Mouse (Mus musculus): ENCODE measurements around the gene Hint2.

GRCm38 (mm10) chr4:43679416-43680043, 23.3 kb upstream of the Hint2 start:
- TF ChIP-seq CTCF (conservative IDR thresholded peaks at IDR 0.05; ENCODE audit: low read length) (no peak), POU5F1 (IDR thresholded peaks at IDR 0.05; ENCODE audit: borderline replicate concordance, low read length) (no peak), NANOG (IDR thresholded peaks at IDR 0.05; ENCODE audit: borderline replicate concordance, low read length) (no peak)

Data from E14TG2a.4 (cell line).